Mouse (Mus musculus) cerebral cortex, adult 2 months (tissue): ENCODE results near the gene Haao.

Experiments used
- WGBS: fragments of 180-500 bp; shearing (Covaris S2); methylation state at CpG from one replicate; pipeline ENCODE4 v1.1.7; 2018; 5-methylcytosine and 5-hydroxymethylcytosine counted together

Gene Haao

DNA sequence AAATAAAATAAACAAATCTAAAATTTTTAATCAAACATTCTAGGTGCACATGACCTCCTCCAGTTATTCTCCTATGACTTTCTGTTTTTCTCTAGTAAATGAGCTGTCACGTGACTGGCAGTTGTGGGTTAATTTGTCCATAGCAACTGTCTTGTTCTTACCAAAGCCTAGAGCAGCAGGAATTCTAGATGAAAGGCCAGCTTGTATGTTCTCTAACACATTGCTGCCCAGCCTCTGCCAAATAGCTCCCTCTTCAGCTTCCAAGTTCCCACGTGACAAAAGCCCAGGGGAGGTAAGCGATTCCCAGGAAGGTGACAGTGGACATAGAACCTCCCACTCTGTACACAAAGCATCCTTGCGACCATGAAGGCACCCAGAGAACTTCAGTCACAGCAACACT lies 13.6 kb downstream of the Haao start:
- whole genome bisulfite sequencing = 23% methylated on average over 4 of the region's 4 CpGs

DNA sequence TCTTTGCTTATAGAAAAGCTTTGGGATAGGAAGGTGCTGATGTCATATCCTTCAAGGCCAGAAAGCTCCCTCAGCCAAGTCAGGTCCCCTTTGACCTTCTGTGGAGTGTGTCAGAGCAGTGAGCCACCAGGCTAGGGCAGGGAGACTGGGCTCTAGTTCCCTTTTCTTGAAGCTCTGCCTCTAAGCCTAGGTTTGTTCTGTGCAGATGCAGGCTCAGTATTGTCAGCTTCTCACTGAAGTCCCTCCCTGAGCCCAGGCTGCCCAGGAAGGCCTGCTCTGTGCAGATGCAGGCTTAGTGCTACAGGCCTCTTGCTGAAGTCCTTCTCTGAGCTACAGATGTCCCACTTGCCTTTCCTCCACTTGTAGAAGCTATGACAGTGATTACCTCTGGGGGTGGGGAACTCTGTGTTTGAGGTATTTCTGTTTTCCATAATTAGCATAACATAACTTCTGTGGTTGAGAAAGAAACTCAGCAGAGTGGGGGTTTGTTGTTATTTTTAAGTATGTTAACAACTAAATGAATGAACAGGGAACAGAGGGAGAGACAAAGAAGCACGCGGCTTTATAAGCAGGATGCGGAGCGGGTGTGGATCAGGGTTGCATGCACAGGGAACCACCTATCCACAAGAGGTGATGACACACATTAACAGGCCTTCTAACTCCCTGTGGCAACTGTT lies 17.0 kb downstream of the Haao start:
- 78% methylated on average over 4 of the region's 4 CpGs for WGBS

DNA sequence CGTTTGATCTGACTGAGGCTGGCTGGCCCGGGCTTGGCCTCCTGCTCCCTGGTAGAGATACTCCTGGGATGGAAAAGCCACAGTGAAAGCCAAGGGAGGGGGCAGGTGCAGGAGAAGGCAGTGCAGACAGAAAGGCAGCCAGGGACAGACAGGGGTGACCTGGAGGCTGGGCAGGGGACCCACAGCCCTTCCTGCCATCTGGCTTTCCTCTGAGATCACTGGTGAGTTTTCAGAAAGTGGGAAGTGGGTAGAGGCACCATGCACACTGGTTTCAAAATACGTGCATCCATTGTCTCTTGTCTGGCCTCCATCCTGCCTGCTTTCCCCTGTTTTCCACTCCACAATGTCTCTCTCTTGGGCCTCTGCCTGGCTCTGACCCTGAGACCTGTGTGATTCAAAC lies 18.4 kb downstream of the Haao start:
- WGBS = 62% methylated on average over 3 of the region's 3 CpGs

DNA sequence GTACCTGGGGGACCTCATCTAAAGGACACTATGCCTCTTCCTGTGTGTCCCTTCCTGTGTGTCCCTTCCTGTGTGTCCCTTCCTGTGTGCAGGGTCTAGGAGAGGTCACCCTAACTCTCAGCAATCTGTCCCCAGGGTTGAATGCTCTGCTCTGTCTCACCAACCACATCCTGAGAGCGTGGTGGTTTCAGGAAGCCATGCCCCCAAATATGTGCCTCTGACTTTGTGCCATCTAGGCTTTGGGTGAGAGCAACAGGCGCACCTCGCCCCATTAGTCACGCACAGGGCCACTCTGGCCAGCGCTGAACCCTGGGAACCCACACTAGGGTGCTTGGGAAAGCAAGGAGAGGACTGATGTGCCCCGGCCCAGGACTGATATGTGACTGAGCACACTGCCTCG lies 23.9 kb downstream of the Haao start:
- WGBS = 92% methylated on average over 7 of the region's 7 CpGs

DNA sequence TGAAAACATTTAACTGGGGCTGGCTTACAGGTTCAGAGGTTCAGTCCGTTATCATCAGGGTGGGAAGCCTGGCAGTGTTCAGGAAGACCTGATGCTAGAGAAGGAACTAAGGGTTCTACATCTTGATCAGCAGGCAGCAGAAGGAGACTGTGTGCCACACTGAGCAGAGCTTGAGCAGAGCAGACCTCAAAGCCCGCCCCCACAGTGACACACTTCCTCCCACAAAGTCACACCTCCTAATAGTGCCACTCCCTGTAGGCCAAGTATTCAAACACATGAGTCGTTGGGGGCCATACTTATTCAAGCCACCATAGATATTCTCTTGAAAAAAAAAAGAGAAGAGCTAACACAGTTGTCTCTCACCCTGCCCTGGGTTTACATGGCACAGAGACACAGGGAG lies 25.9 kb downstream of the Haao start:
- 83% methylated on average over 3 of the region's 3 CpGs for WGBS

DNA sequence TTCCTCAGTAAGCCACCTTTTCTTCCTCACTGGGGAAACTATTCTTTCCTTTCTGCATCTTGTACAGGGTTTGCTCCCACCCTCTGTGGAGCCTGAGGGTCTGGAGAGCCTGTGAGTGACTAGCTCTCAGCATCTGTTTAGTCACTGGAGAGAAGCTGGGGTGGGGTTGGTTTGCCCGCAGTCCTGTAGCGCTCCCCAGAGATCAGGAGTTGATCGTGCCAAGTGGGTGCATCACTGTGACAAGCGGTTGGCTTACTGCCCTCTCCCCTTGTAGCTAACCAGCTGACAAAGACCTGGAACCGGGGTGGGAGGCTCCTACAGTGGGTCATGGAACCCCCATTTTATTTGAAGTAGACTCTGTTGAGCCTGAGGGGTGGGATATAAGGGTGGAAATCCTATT lies 27.1 kb downstream of the Haao start:
- WGBS = 48% methylated on average over 5 of the region's 5 CpGs

DNA sequence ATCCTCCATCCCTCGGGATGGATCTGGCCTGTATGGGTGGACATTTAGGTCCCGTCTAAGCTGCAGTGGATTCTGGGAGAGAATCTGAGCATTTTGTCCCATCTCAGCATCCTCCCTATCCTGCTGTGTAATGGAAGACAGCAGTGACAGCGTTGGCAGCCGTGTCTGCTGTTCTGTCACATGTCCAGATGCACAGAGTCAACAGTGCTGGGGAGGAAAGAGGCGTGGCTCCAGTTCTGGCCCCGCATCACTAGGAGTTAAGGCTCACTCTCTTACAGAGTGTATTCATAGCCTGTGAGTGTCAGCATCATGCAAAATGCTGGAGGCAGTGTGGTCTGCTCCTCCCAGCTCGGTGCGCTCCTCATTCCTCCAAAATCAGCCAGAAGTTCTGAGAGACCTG lies 28.3 kb downstream of the Haao start:
- WGBS = 53% methylated on average over 8 of the region's 8 CpGs

DNA sequence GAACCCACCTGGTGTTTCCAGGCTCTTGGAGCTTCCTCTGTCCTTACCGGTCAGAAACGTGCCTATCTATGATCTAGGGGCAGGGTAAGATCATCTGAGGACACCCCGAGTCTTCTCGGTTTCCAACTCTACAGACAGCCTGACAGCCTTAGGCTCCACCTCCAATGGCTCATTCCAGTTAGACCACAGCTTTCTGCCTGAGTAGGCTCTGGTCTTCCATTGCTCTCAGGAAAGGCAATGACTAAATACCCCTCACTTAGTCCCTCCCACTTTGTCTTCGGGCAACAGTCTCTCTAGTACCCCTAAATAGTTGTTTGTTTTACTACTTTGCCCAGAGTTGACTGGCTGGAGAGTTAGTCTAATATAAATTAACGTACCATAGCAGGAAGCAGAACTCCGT lies 30.8 kb downstream of the Haao start:
- WGBS = 82% methylated on average over 7 of the region's 7 CpGs

DNA sequence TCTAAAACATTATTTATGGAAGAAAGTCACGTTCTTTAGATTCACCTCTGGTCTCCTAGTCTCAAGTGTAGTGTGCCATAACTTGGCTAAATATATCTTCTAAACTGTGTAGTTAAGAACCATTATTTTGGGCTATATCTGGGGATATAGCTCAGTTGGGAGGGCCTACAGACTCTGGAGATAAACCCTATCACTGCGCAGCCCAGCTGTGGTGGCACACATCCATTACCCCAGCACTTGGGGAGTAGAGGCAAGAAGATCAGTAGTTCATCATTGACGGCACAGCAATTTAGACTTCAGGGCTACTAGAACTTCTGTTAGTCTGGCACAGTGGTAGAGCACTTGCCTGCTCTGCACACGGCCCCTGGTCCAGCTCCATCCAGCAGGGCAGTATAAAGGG lies 34.7 kb downstream of the Haao start:
- 90% methylated on average over 4 of the region's 4 CpGs for WGBS

DNA sequence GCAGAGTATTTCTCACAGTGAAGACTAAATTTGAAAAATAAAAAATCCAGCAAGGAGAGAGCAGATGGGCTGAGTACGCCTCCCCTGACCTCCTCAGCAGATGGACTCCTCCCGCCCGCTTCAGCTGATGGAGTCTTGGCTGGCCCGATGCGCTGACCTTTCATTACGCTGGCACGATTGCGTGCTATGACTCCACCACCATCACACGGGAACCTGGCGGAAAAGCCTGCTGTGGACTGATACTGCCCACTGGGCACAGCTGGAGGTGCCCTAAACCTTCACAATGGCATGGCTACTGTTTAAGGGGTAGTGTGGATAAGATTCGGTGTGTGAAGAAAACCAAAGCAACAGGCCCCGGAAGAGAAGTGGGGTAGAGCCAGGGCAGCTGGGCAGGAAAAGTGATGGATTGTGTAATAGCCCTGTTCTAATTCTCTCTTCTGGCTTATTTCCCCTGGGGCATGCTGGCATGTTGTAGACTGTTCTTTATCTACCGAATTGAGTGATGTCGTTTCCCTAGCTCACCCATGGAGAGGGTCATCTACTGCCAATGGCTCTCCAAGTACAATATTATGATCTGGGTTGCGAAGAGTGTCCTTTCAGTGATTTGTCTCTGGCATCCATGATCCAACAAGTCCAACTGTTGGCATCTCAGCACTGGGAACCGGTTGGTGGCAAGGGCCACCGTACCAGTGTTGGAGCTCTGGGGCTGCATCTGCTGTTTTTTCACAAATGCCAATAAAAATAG lies 35.4 kb downstream of the Haao start:
- 64% methylated on average over 17 of the region's 17 CpGs for WGBS

DNA sequence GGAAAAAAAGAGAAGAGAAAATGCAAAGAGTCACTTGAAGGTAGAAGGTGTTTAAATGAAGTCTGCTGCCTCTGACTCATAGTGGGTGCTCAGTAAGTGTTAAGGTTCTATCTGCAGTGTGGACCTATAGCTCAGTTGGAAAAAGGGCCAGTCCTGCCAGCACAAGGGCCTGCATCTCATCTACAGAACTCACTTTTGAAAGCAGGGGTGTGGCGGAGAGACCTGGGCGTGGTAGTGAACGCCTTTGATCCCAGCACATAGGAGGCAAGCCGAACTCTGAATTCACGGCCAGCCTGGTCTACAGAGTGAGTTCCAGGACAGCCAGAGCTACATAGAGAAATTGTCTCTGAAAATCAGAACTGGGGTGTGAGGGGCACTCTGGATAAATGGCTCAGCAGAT lies 37.5 kb downstream of the Haao start:
- 99% methylated on average over 5 of the region's 5 CpGs for WGBS

DNA sequence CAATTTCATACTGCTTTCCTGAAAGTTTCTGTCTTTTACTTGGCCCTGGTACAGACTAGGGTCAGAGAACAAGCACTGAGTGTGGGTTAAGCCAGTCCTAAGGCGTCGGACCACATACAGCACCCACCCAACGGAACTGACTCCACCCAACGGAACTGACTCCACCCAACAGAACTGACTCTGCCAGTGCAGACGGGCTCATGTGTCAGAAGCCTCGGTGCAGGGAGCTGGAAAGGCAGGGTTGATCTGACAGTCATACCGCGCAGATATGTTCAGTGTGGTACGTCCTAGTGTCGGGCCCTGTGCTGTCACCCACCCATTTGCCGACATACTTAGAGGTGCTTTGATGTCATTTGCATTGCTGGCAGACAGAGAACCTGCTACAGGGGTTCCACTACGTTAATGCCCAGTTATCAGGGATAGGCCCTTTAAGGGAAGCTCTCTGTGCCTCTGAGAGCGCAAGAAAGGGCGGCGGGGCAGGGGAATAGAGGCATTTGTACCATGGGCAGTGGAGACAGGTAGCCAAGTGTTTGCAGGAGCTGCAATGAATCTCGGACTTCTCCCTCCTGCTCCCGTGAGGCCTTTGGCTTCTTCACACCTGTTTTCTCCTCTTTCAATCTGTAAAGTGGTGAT lies 38.5 kb downstream of the Haao start:
- 94% methylated on average over 17 of the region's 17 CpGs for WGBS

DNA sequence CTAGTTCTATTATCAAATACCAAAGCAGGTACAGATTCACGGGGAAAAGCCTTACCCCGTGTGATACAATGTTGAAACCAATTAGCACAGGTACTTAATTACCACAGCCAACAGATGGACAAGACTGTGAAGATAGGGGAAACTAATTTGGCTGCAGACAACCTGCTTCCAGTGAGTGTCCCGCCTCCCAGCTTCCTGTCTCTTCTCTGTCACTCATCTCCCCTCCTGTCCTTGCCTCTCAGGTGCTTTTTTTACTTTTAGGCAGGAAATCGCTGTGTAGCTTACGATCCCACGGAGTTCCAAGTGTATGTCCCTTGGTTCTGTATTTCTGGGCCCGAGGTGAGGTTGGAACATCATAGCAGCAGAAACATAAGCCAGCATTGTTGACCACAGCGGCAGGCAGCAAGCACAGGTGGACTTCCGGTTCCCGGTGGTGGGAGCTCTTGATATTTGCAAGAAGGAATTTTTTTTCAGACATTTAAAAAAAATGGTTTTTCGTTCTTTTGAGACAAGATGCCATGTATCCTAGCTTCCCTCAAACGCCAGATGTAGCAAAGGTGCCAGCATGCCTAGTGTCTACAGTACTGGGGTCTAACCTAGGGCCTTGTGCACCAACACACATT lies 39.2 kb downstream of the Haao start:
- 85% methylated on average over 12 of the region's 12 CpGs for WGBS

DNA sequence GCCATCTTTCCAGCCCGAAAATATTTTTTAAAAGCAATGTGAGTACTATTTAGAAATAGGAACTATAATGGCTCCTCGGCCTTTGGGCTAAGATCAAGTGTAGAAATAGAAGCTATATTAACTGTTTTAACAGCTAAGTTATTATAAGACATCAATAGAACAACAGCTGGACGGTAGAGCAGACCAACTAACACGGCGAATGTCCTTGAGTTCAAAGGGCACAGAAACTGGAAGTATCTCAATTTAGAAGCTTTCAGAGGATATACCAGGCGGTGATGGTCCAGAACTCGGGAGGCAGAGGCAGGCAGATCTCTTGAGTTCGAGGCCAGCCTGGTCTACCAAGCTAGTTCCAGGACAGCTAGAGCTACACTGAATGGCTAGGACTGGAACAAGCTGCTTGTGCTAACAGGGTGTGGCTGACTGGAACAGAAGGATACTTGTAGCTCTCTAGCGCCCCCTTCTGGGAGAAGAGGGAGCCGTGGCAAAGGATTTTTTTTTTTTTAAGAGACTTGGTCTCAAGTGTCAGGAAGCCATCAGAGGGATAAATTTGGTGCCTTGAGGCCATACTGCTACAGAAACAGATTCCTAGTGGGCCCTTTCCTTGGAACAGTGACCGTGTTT lies 39.9 kb downstream of the Haao start:
- 74% methylated on average over 11 of the region's 11 CpGs for WGBS

DNA sequence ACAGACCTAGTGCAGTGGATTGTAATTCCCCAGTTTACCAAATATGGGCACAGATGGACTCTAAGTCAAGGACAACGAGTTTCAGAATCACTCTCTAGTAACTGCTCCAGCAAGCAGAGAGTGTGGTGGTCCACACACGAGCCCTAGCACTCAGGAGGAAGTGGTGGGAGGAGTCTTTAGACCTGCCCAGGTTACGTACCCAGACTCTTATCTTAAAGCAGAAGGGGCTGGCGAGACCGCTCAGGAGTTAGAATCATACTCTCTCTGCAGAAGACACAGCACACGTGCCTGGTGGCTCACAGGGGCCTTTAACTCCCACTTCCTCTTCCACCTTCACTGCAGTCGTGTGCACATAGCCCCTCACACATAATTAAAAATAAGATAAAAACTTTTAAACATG lies 40.4 kb downstream of the Haao start:
- 76% methylated on average over 7 of the region's 7 CpGs for WGBS

DNA sequence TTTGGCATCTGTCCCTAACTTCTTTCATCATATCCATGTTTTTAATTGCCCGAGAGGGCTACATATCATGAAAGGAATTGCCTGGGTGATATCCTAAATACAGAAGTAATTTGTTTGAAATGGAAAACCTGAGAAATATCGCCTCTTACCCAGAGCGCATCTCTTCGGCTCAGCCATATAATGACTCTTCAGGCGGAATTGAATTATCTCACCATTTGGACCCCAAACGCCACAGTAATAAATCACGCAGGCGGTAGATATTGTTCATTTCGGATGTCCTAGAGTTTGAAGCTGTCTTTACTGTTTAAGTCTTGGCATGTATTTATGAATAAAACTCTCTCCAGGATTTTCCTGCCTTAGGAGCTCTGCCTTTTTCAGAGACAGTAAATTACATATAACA lies 42.7 kb downstream of the Haao start:
- WGBS = 91% methylated on average over 9 of the region's 9 CpGs

DNA sequence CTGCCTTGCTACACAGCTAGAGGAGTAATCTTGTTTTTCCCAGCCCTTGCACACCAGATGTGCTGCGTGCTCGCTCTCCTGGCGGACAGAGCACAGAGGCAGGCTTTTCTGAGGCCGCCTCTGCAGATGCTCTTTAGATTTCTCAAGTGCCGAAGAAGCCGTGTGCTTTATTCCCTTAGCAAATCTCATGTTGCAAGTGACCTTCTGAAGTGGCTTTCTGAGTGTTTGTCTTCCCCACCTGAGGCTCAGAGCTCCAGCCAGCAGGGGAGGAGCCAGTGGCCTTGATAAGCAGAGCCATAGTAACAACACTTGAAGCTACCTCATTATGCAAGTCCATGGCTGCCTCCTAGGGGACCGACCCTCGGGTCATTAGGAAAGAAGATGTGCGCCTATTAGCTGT lies 43.8 kb downstream of the Haao start:
- 83% methylated on average over 9 of the region's 9 CpGs for WGBS

DNA sequence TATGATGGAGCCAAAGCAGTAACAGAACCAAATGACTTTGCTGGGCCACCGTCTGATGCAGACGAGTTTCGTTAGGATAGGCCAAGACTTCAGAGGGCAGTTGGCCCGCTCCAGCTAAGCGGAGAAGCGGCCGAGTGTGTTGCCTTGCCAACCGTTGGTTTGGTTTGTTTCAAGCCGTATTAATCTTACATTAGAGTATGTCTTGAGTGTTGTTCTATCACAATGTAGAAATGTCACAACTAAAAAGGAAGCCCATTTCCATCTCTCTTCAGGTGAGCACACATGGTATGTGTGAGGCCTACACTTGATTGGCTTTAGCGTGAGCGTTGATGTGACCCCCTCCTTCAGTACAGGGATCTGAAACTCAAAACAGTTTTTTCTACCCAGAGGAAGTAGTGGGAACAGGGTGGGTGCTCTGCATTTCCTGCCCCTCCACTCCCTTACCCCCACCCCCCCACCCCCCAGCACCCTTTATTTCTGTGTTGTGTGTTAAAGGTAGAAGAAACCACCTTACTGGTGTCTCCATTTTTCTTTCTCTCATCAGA lies 48.2 kb downstream of the Haao start:
- 86% methylated on average over 11 of the region's 11 CpGs for WGBS

DNA sequence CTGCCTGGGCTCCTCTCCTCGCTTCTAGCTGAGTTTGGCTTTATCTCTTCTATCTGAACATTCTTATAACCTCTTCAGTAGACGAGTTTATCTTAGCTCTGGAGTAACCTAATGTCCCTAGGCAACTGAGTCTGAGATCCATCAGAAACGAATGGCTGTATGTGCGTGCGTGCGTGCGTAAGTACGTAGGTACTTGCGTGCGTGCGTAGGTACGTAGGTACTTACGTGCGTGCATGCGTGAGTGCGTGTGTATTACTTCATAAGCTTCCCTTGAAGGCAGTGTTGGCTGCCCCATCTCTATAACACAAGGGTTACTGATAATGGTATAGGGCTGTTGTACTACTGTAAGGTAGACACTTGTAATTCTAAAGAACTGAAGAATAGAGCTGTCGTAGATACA lies 52.6 kb downstream of the Haao start:
- WGBS = 98% methylated on average over 17 of the region's 17 CpGs

DNA sequence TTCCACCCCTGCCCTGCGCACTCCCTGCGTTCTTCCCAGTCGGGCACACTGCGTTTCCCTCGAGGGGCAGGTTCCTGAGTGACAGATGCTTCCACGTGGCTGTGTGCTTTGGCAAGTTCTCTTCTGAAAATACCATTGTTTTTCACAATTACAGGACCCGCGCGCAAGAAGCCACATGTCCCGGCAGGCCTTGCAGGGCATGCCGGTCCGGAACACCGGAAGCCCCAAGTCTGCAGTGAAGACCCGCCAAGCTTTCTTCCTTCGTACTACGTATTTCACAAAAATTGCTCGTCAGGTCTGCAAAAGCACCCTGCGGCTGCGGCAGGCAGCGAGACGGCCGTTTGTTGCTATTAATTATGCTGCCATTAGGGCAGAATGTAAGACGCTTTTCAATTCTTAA lies 55.4 kb downstream of the Haao start:
- 67% methylated on average over 23 of the region's 23 CpGs for whole genome bisulfite sequencing

DNA sequence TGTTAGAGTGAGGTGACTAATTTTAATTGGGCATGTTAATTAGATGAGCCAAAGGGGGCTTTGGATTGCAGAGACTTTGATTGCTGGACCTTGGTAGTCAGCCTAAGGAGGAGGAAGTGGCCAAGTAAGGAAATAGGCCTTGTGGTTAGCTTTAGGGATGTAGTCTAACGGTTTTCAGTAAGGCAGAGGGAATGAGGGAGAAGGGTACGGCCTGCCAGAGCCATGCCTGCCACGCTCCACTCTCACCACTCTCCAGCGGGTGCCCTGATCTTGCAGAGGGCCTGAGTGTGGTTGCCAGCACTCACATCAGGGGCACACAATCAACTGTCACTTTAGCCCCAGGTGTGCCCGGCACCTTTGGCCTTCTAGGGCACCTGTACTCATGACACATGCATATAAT lies 57.6 kb downstream of the Haao start:
- WGBS = 90% methylated on average over 5 of the region's 5 CpGs

DNA sequence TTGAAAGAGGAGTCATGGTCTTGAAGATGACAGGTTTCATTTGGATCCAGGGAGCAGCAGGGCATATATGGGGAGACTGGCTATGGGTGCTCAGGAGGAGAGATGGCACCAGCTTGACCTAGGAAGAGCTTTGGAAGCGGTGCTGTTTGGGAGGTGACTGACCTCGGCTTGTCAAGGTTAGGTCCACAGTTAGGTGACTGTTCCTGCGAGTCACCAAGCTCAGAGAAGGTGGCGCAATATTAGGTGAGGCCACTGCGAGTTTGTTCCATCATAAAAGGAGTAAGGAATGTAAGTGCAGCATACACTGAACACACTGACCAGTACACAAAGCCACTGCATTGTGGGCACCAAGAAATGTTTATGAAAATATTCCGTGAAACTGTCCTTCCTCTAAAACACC lies 61.3 kb downstream of the Haao start:
- WGBS = 96% methylated on average over 6 of the region's 6 CpGs
